Mouse (Mus musculus): ENCODE results near the gene Ap1ar. TPM values are rescaled to one million over a fixed set of nuclear protein-coding genes. Genes with fewer than 3 reads are reported as not detected.
A peak's percentile ranks its signal among the peaks of the same experiment; 100 is the strongest.

The Ap1ar gene
- polyA plus RNA-seq, 1 experiment from 2014 or later = 71.9 TPM

DNA sequence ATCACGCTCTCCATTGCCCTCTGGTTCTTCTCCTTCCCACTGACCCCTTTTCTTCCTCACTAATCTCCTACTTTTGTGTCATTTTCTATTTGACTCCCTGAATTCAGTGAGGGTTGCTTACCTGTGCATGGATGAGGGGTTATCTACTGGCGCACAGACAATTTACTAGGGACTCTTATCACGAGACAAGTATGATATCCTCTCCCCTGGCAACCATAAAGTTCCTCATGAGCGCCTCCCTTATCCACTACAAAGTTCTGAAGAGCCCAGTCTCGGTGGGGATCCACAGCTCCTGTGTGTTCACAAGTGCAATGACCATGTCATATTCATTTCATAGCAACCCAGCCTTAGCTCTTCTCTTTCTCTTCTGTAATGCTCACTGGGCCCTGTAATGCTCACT lies 12.6 kb upstream of the Ap1ar start:
- no peaks in the 10 kb centered on the region for H3K4me1 ChIP-seq (replicated peaks; ENCODE audit: control insufficient read depth, insufficient read depth, low read length)
- no peak overlapping the region for H3K9ac ChIP-seq (ENCODE audit: low read depth, low read length)
- no peaks in the 10 kb centered on the region for H3K27me3 ChIP-seq (ENCODE audit: control insufficient read depth, insufficient read depth, low read length)
- H3K27ac ChIP-seq (ENCODE audit: low read depth, low read length) = no peak overlapping the region
- no peaks in the 10 kb centered on the region for H3K36me3 ChIP-seq (ENCODE audit: control insufficient read depth, insufficient read depth, low read length)
- no peak for ATAC-seq (ENCODE audit: low FRiP score)
- no peak overlapping the region for H3K4me2 ChIP-seq (replicated peaks; ENCODE audit: low read depth, low read length)
- no peaks in the 10 kb centered on the region for H3K9me3 ChIP-seq (ENCODE audit: control insufficient read depth, low read length)
- no peak overlapping the region for H3K4me3 ChIP-seq (ENCODE audit: low read depth, low read length)
- WGBS = 82% methylated on average over 5 of the region's 5 CpGs
- DNase-seq (ENCODE audit: low spot score) = no peak

DNA sequence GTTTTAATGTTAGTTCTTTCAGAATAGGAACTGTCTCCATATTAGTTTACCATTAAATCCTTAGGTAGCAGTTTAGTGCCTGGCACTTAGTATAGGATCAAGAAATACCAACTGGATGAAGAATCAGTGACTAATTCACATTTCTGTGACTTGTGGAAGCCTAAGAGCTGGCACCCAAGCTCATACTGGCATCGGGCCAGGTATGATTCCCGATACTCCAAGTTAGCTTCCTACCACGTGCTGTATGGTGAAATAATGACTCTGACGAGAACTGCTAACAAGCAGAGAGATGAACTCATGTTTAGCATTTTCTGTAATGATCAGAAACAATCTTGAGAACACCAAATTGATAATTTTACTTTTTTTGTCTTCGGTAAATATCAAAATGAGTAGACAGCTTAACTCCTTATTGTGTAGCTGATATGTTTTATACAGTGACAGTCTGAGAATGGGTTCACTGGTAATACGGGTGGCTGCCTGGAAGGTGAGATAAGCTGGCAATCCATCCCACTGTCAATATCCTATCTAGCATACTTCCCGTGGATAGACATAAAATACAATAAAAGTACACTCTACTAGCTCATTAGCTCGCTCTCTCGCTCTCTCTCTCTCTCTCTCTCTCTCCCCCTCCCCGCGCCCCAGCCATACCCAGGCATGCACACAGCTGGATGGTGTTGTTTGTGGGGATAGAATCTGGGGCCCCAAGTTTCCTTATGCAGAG lies 10.9 kb upstream of the Ap1ar start:
- DNase-seq (ENCODE audit: low spot score) = no peak
- Histone ChIP-seq H3K36me3 (ENCODE audit: control insufficient read depth, insufficient read depth, low read length) (no peaks in the 10 kb centered on the region), H3K4me3 (ENCODE audit: low read depth, low read length) (no peak overlapping the region), H3K27ac (ENCODE audit: low read depth, low read length) (no peak overlapping the region), H3K9ac (ENCODE audit: low read depth, low read length) (no peak overlapping the region), H3K4me1 (replicated peaks; ENCODE audit: control insufficient read depth, insufficient read depth, low read length) (no peaks in the 10 kb centered on the region), H3K4me2 (replicated peaks; ENCODE audit: low read depth, low read length) (no peak overlapping the region), H3K27me3 (ENCODE audit: control insufficient read depth, insufficient read depth, low read length) (no peaks in the 10 kb centered on the region), H3K9me3 (ENCODE audit: control insufficient read depth, low read length) (no peaks in the 10 kb centered on the region)
- 87% methylated on average over 11 of the region's 11 CpGs for WGBS
- ATAC-seq (ENCODE audit: low FRiP score) = no peak

DNA sequence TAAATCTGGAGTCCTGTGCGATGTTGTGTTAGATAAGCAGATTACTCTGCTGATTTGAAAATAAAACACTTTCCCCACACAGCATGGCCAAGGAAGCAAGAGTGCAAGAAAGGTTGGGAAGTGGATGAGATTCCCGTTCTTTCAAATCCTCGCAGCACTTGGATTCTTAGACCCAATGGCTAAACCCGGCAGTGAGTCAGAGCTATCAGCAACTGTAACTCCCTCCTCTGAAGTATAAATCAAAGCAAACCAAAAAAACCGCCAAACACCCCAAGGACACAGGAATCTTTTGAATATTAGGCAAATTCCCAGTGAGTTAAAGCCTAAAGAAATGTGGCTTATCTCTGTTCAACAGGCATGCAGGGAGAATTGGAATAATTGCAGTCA lies 6.6 kb upstream of the Ap1ar start:
- H3K9ac ChIP-seq (ENCODE audit: low read depth, low read length) = no peak overlapping the region
- ATAC-seq (ENCODE audit: low FRiP score) = no peak
- 86% methylated on average over 5 of the region's 5 CpGs for WGBS

DNA sequence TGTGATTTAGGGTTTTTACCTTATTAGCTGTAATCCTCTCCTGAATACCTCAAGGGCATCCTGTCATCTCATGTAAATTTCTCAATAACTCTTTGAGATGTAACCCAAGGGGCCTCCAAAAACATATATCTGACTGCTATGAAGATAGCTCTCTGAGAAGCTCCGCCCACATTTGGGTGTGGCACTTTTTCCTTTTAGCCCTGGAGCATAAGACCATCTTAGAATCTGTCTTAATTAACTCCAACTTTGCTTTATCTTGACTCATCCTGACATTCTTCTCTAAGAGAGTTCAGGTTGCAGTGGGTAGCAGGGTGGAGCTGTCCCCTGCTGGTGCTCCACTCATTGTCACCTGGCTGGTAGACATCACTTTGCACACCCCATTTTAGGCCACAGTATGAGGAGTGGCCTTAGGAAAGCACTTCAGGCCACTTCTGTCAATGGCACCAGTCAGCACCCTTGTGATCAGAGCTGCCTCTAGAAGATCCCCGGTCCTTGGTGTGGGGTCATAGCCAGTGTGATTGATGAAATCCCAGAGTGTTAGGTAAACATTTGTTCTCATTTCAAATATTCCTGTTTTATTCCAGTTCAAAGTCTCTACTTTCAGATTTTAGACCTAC lies 6.1 kb upstream of the Ap1ar start:
- no peaks in the 10 kb centered on the region for H3K9me3 ChIP-seq (ENCODE audit: control insufficient read depth, low read length)
- no peaks in the 10 kb centered on the region for H3K27me3 ChIP-seq (ENCODE audit: control insufficient read depth, insufficient read depth, low read length)
- ATAC-seq (ENCODE audit: low FRiP score) (no peak), DNase-seq (ENCODE audit: low spot score) (no peak)
- H3K4me1 ChIP-seq (replicated peaks; ENCODE audit: control insufficient read depth, insufficient read depth, low read length) = no peaks in the 10 kb centered on the region
- H3K9ac ChIP-seq (ENCODE audit: low read depth, low read length) = no peak overlapping the region
- no peak overlapping the region for H3K27ac ChIP-seq (ENCODE audit: low read depth, low read length)
- no peak overlapping the region for H3K4me3 ChIP-seq (ENCODE audit: low read depth, low read length)
- no peaks in the 10 kb centered on the region for H3K36me3 ChIP-seq (ENCODE audit: control insufficient read depth, insufficient read depth, low read length)
- 80% methylated on average over 2 of the region's 2 CpGs for WGBS
- no peak overlapping the region for H3K4me2 ChIP-seq (replicated peaks; ENCODE audit: low read depth, low read length)

More for the DNA sequence above, 6.6 kb upstream of the Ap1ar start:
- Histone ChIP-seq H3K36me3 (ENCODE audit: control insufficient read depth, insufficient read depth, low read length) (no peaks in the 10 kb centered on the region), H3K27me3 (ENCODE audit: control insufficient read depth, insufficient read depth, low read length) (no peaks in the 10 kb centered on the region), H3K27ac (ENCODE audit: low read depth, low read length) (no peak overlapping the region), H3K4me1 (replicated peaks; ENCODE audit: control insufficient read depth, insufficient read depth, low read length) (no peaks in the 10 kb centered on the region), H3K9me3 (ENCODE audit: control insufficient read depth, low read length) (no peaks in the 10 kb centered on the region), H3K4me2 (replicated peaks; ENCODE audit: low read depth, low read length) (no peak overlapping the region), H3K4me3 (ENCODE audit: low read depth, low read length) (no peak overlapping the region)
- no peak for DNase-seq (ENCODE audit: low spot score)

DNA sequence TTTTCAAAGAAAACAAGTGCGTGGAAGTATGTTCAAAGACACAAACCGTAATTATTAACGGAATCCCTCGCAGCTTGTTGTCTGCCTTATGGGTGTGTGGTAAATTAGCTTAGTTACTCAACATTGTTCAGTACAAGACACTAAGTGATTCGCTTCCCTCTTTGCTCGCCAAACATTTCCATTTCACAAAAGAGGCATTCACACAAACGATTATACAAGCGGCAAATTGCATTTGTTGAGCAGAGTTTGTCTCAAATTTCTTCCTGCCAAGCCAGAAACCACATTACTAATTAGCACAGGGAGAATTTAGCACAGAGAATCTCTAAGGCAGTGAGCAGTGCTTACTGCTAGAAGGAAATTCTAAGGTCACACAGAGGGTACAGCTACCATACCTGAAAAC lies 4.6 kb upstream of the Ap1ar start:
- WGBS = 87% methylated on average over 8 of the region's 8 CpGs
- no peak overlapping the region for H3K4me3 ChIP-seq (ENCODE audit: low read depth, low read length)
- H3K9me3 ChIP-seq (ENCODE audit: control insufficient read depth, low read length) = no peaks in the 10 kb centered on the region
- no peaks in the 10 kb centered on the region for H3K36me3 ChIP-seq (ENCODE audit: control insufficient read depth, insufficient read depth, low read length)
- DNase-seq (ENCODE audit: low spot score) (no peak), ATAC-seq (ENCODE audit: low FRiP score) (no peak)
- H3K27me3 ChIP-seq (ENCODE audit: control insufficient read depth, insufficient read depth, low read length) = no peaks in the 10 kb centered on the region
- H3K9ac ChIP-seq (ENCODE audit: low read depth, low read length) = no peak overlapping the region
- no peak overlapping the region for H3K4me2 ChIP-seq (replicated peaks; ENCODE audit: low read depth, low read length)
- H3K27ac ChIP-seq (ENCODE audit: low read depth, low read length) = no peak overlapping the region
- H3K4me1 ChIP-seq (replicated peaks; ENCODE audit: control insufficient read depth, insufficient read depth, low read length) = no peaks in the 10 kb centered on the region

DNA sequence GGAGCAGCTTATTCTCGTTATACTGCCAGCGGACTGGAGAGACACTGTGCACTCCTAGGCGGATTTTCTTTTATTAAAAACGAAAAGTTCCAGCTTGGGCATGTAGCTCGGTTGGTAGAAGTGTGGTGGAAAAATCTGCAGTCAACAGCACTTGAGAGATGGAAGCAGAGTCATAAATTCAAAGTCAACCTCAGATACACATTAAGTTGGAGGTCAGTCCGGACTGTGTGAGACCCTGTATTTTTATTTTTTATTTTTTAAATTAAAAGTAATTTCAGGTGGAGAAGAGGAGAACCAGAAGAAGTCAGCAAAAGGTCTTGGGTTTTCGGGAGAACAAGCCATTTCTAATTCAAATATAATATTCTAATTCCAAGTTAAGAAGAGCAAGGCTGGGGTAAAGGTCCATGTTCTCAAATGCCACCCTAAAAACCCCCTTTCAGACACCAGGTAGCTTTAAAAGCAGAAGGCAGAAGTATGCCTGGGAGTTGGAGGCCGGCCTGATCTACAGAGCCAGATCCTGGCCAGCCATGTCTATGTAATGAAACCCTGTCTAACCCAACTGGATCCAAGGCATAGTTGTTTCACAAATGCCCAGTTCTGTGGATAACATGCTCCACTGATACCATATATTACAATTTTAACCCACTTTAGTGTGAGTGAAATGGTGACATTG lies 785 bp upstream of the Ap1ar start:
- Histone ChIP-seq H3K27me3 (ENCODE audit: control insufficient read depth, insufficient read depth, low read length) (no peaks in the 10 kb centered on the region), H3K27ac (ENCODE audit: low read depth, low read length) (peak overlapping the region; percentile 89), H3K4me3 (ENCODE audit: low read depth, low read length) (peak overlapping the region; percentile 96), H3K4me2 (replicated peaks; ENCODE audit: low read depth, low read length) (peak overlapping the region; percentile 53), H3K36me3 (ENCODE audit: control insufficient read depth, insufficient read depth, low read length) (no peaks in the 10 kb centered on the region), H3K4me1 (replicated peaks; ENCODE audit: control insufficient read depth, insufficient read depth, low read length) (0 out of 2 replicates have a peak, but pooled peaks cover 3% of the 10 kb centered on the region), H3K9me3 (ENCODE audit: control insufficient read depth, low read length) (no peaks in the 10 kb centered on the region), H3K9ac (ENCODE audit: low read depth, low read length) (peak overlapping the region; percentile 68)
- 33% methylated on average over 8 of the region's 8 CpGs for WGBS
- no peak for DNase-seq (ENCODE audit: low spot score)
- ATAC-seq (ENCODE audit: low FRiP score) = peak; percentile 41; the same call in 1 of the 2 replicates

DNA sequence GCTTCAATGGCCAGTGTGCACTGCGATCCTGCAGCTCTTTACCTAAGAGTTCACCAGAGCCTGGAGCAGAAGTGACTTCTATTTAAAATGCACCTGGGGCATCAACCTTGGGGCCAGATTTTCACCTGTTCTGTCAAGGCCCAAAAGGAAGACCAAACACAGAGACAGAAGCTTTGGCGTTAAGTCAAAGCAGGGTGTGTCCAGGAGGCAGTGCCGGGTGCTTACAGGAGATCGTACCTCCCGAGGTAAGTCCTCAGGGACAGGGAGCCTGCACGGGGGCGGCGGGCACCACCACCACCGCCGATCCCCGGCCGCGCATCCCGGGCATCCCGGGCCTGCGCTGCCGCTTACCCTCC lies 547 bp downstream of the Ap1ar start:
- H3K4me2 ChIP-seq (replicated peaks; ENCODE audit: low read depth, low read length) = peak overlapping the region; percentile 83
- H3K9me3 ChIP-seq (ENCODE audit: control insufficient read depth, low read length) = no peaks in the 10 kb centered on the region
- peak overlapping the region; percentile 90 for H3K9ac ChIP-seq (ENCODE audit: low read depth, low read length)
- WGBS = under 1% methylated on average over 17 of the region's 17 CpGs
- H3K4me3 ChIP-seq (ENCODE audit: low read depth, low read length) = peak overlapping the region; percentile 96
- DNase-seq (ENCODE audit: low spot score) = no peak
- ATAC-seq (ENCODE audit: low FRiP score) = peak; percentile 1; the same call in 1 of the 2 replicates
- peak overlapping the region; percentile 89 for H3K27ac ChIP-seq (ENCODE audit: low read depth, low read length)
- H3K4me1 ChIP-seq (replicated peaks; ENCODE audit: control insufficient read depth, insufficient read depth, low read length) = 0 out of 2 replicates have a peak, but pooled peaks cover 3% of the 10 kb centered on the region
- no peaks in the 10 kb centered on the region for H3K27me3 ChIP-seq (ENCODE audit: control insufficient read depth, insufficient read depth, low read length)
- H3K36me3 ChIP-seq (ENCODE audit: control insufficient read depth, insufficient read depth, low read length) = no peaks in the 10 kb centered on the region

DNA sequence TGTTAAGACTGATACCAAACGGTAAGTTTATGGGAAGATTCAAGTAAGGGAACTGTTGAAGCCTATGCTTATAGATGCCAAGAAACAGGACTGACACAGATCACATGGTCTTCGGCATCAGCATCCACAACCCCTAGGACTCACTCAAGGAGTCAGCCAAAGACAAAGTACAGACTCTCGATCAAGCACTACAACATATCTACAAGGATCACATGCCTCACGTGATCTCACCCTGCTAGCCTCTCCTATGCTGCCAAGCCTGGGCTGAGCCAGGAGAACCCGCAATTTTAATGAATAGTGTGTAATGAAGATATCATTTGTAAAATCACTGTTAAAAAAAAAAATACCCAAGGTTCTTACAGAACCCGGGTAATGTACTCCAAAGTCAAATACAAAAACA lies 1.7 kb downstream of the Ap1ar start:
- H3K27me3 ChIP-seq (ENCODE audit: control insufficient read depth, insufficient read depth, low read length) = no peaks in the 10 kb centered on the region
- DNase-seq (ENCODE audit: low spot score) = no peak
- H3K4me3 ChIP-seq (ENCODE audit: low read depth, low read length) = no peak overlapping the region
- no peak for ATAC-seq (ENCODE audit: low FRiP score)
- WGBS = 89% methylated on average over 6 of the region's 6 CpGs
- H3K4me1 ChIP-seq (replicated peaks; ENCODE audit: control insufficient read depth, insufficient read depth, low read length) = 0 out of 2 replicates have a peak, but pooled peaks cover 3% of the 10 kb centered on the region
- no peak overlapping the region for H3K9ac ChIP-seq (ENCODE audit: low read depth, low read length)
- H3K36me3 ChIP-seq (ENCODE audit: control insufficient read depth, insufficient read depth, low read length) = no peaks in the 10 kb centered on the region
- no peak overlapping the region for H3K4me2 ChIP-seq (replicated peaks; ENCODE audit: low read depth, low read length)
- no peak overlapping the region for H3K27ac ChIP-seq (ENCODE audit: low read depth, low read length)
- H3K9me3 ChIP-seq (ENCODE audit: control insufficient read depth, low read length) = no peaks in the 10 kb centered on the region
